Mouse (Mus musculus): Measurements from ENCODE around the gene Col28a1. TPM values are rescaled to one million over a fixed set of nuclear protein-coding genes. Genes with fewer than 3 reads are reported as not detected.

Col28a1 gene
- polyA plus RNA-seq, 1 experiment, result 0.17 TPM

- no peak for DNase-seq
- Histone ChIP-seq H3K4me3 (replicated peaks; ENCODE audit: extremely low read depth, low read depth, low read length) (no peak overlapping the region), H3K4me1 (ENCODE audit: control insufficient read depth, insufficient read depth, low read length) (no peaks in the 10 kb centered on the region)
- WGBS, result 69% methylated on average over 7 of the region's 7 CpGs
- TF ChIP-seq CTCF (IDR thresholded peaks at IDR 0.05; ENCODE audit: insufficient read depth, low read length) (no peak), POLR2A (IDR thresholded peaks at IDR 0.05; ENCODE audit: borderline replicate concordance, extremely low read depth, low read depth, low read length) (no peak)
Observed at GRCm38 (mm10) chr6:8130149-8130548, 62.3 kb downstream of the Col28a1 start.

- WGBS, result 93% methylated on average over 1 of the region's 1 CpGs
- Histone ChIP-seq H3K4me3 (replicated peaks; ENCODE audit: extremely low read depth, low read depth, low read length) (no peak overlapping the region), H3K4me1 (ENCODE audit: control insufficient read depth, insufficient read depth, low read length) (no peaks in the 10 kb centered on the region)
- TF ChIP-seq CTCF (IDR thresholded peaks at IDR 0.05; ENCODE audit: insufficient read depth, low read length) (no peak), POLR2A (IDR thresholded peaks at IDR 0.05; ENCODE audit: borderline replicate concordance, extremely low read depth, low read depth, low read length) (no peak)
- no peak for DNase-seq
Observed at GRCm38 (mm10) chr6:8128164-8128563, 64.3 kb downstream of the Col28a1 start.

- no peaks in the 10 kb centered on the region for H3K4me1 ChIP-seq (ENCODE audit: control insufficient read depth, insufficient read depth, low read length)
- 37% methylated on average over 3 of the region's 3 CpGs for WGBS
- H3K4me3 ChIP-seq (replicated peaks; ENCODE audit: extremely low read depth, low read depth, low read length), result no peak overlapping the region
- DNase-seq, result no peak
- TF ChIP-seq POLR2A (IDR thresholded peaks at IDR 0.05; ENCODE audit: borderline replicate concordance, extremely low read depth, low read depth, low read length) (no peak), CTCF (IDR thresholded peaks at IDR 0.05; ENCODE audit: insufficient read depth, low read length) (no peak)
Observed at GRCm38 (mm10) chr6:8126545-8126944, 65.9 kb downstream of the Col28a1 start.

GRCm38 (mm10) chr6:8119116-8119515 lies 73.3 kb downstream of the Col28a1 start:
- WGBS, result 66% methylated on average over 2 of the region's 2 CpGs
- Histone ChIP-seq H3K4me3 (replicated peaks; ENCODE audit: extremely low read depth, low read depth, low read length) (no peak overlapping the region), H3K4me1 (ENCODE audit: control insufficient read depth, insufficient read depth, low read length) (no peaks in the 10 kb centered on the region)
- DNase-seq, result no peak
- TF ChIP-seq POLR2A (IDR thresholded peaks at IDR 0.05; ENCODE audit: borderline replicate concordance, extremely low read depth, low read depth, low read length) (no peak), CTCF (IDR thresholded peaks at IDR 0.05; ENCODE audit: insufficient read depth, low read length) (no peak)

- TF ChIP-seq CTCF (IDR thresholded peaks at IDR 0.05; ENCODE audit: insufficient read depth, low read length) (no peak), POLR2A (IDR thresholded peaks at IDR 0.05; ENCODE audit: borderline replicate concordance, extremely low read depth, low read depth, low read length) (no peak)
- Histone ChIP-seq H3K4me1 (ENCODE audit: control insufficient read depth, insufficient read depth, low read length) (no peaks in the 10 kb centered on the region), H3K4me3 (replicated peaks; ENCODE audit: extremely low read depth, low read depth, low read length) (no peak overlapping the region)
- no peak for DNase-seq
- 74% methylated on average over 2 of the region's 2 CpGs for WGBS
Observed at GRCm38 (mm10) chr6:8118577-8118976, 73.8 kb downstream of the Col28a1 start.

GRCm38 (mm10) chr6:8105870-8106706 lies 86.3 kb downstream of the Col28a1 start:
- DNase-seq, result no peak
- WGBS, result 40% methylated on average over 10 of the region's 10 CpGs
- TF ChIP-seq POLR2A (IDR thresholded peaks at IDR 0.05; ENCODE audit: borderline replicate concordance, extremely low read depth, low read depth, low read length), result no peak
- TF ChIP-seq CTCF (IDR thresholded peaks at IDR 0.05; ENCODE audit: insufficient read depth, low read length), result no peak
- Histone ChIP-seq H3K4me3 (replicated peaks; ENCODE audit: extremely low read depth, low read depth, low read length) (no peak overlapping the region), H3K4me1 (ENCODE audit: control insufficient read depth, insufficient read depth, low read length) (no peaks in the 10 kb centered on the region)

- no peak for TF ChIP-seq CTCF (IDR thresholded peaks at IDR 0.05; ENCODE audit: insufficient read depth, low read length)
- TF ChIP-seq POLR2A (IDR thresholded peaks at IDR 0.05; ENCODE audit: borderline replicate concordance, extremely low read depth, low read depth, low read length), result no peak
- DNase-seq, result no peak
- no peaks in the 10 kb centered on the region for H3K4me1 ChIP-seq (ENCODE audit: control insufficient read depth, insufficient read depth, low read length)
- no peak overlapping the region for H3K4me3 ChIP-seq (replicated peaks; ENCODE audit: extremely low read depth, low read depth, low read length)
Observed at GRCm38 (mm10) chr6:8101224-8101623, 91.2 kb downstream of the Col28a1 start.

- no peak for DNase-seq
- Histone ChIP-seq H3K4me1 (ENCODE audit: control insufficient read depth, insufficient read depth, low read length) (peaks cover 4% of the 10 kb centered on the region; the same call in 1 of the 2 replicates), H3K4me3 (replicated peaks; ENCODE audit: extremely low read depth, low read depth, low read length) (no peak overlapping the region)
- TF ChIP-seq POLR2A (IDR thresholded peaks at IDR 0.05; ENCODE audit: borderline replicate concordance, extremely low read depth, low read depth, low read length) (no peak), CTCF (IDR thresholded peaks at IDR 0.05; ENCODE audit: insufficient read depth, low read length) (no peak)
- WGBS, result 29% methylated on average over 3 of the region's 3 CpGs
Observed at GRCm38 (mm10) chr6:8095856-8096255, 96.6 kb downstream of the Col28a1 start.

- 32% methylated on average over 8 of the region's 8 CpGs for WGBS
- no peak for DNase-seq
- TF ChIP-seq POLR2A (IDR thresholded peaks at IDR 0.05; ENCODE audit: borderline replicate concordance, extremely low read depth, low read depth, low read length) (no peak), CTCF (IDR thresholded peaks at IDR 0.05; ENCODE audit: insufficient read depth, low read length) (no peak)
- H3K4me1 ChIP-seq (ENCODE audit: control insufficient read depth, insufficient read depth, low read length), result peaks cover 4% of the 10 kb centered on the region; the same call in 1 of the 2 replicates
- no peak overlapping the region for H3K4me3 ChIP-seq (replicated peaks; ENCODE audit: extremely low read depth, low read depth, low read length)
Observed at GRCm38 (mm10) chr6:8094160-8094953, 98.1 kb downstream of the Col28a1 start.
